Mouse (Mus musculus) embryonic facial prominence, embryonic 15.5 days (tissue): ENCODE measurements around the gene Gm6583. TPM values are rescaled to one million over a fixed set of nuclear protein-coding genes. Genes with fewer than 3 reads are reported as not detected.

ENCODE experiments used
- ATAC-seq: fragments of 200-750 bp; cut with Nextera tagmentation; 2 replicates; pipeline ENCODE4 v1.8.0; 2017; ENCODE audit warnings: low read depth, moderate TSS enrichment; ENCODE audit not compliant: insufficient number of reproducible peaks, low FRiP score, low TSS enrichment
- H3K27ac ChIP-seq: fragments of 300-500 bp; sonication (generic); replicated peaks from 2 replicates; pipeline ENCODE4 v1.5.1; 2015; ENCODE audit warnings: mild to moderate bottlenecking, inconsistent platforms
- H3K27me3 ChIP-seq: fragments of 300-500 bp; sonication (generic); 2 replicates; pipeline ENCODE4 v1.6.1; 2015; ENCODE audit warnings: inconsistent platforms
- H3K36me3 ChIP-seq: fragments of 300-500 bp; sonication (generic); 2 replicates; pipeline ENCODE4 v1.6.1; 2015; ENCODE audit warnings: mild to moderate bottlenecking, inconsistent platforms
- H3K4me1 ChIP-seq: fragments of 300-500 bp; sonication (generic); 2 replicates; pipeline ENCODE4 v1.6.1; 2015; ENCODE audit warnings: inconsistent platforms
- H3K4me2 ChIP-seq: fragments of 300-500 bp; sonication (generic); replicated peaks from 2 replicates; pipeline ENCODE4 v1.6.1; 2015; ENCODE audit warnings: mild to moderate bottlenecking, inconsistent platforms
- H3K4me3 ChIP-seq: fragments of 300-500 bp; sonication (generic); replicated peaks from 2 replicates; pipeline ENCODE4 v1.5.1; 2015; ENCODE audit warnings: mild to moderate bottlenecking, inconsistent platforms
- H3K9ac ChIP-seq: fragments of 300-500 bp; sonication (generic); 2 replicates; pipeline ENCODE4 v1.6.1; 2015; ENCODE audit warnings: inconsistent platforms
- H3K9me3 ChIP-seq: fragments of 300-500 bp; sonication (generic); replicated peaks from 2 replicates; pipeline ENCODE4 v1.6.1; 2016; ENCODE audit warnings: inconsistent platforms
- WGBS: fragments of 180-500 bp; shearing (Covaris S2); methylation state at CpG from one replicate; pipeline ENCODE4 v1.1.7; 2015; 5-methylcytosine and 5-hydroxymethylcytosine counted together
- polyA plus RNA-seq: library from polyadenylated mRNA; unstranded; fragments of >200 nt; fragmentation: Nextera tagmentation; extraction: Ambion mirVana; gene quantifications from 2 replicates; pipeline ENCODE4 v1.2.1, GENCODE M21; 2015

Gene Gm6583
- 0.29 and 0.31 TPM in 2 replicates for polyA plus RNA-seq

DNA sequence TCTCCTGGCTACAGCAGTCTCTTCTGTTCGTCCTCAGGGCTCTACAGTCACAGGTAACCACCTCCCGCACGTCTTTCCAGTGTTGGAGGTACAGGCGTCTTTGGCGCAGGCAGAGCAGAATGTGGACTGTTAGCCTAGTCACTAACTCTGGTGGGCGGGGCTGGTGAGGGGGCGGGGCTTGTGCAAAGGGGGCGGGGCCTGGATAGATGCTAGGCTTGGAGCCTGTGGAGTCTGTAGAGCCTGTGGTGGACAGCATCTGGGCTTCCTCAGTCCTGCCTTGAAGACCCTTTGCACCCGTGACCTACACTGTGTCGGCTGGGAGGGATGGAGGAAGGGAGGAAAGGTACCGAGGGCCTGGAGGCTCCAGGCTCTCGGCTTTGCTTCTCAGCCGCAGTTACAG lies at the start of gene Gm6583:
TSS of gene Gm6583 (minus strand) at position 124 of the 400 bp plus-strand sequence.
- Histone ChIP-seq H3K27ac (no peak within 1 kb of the TSS), H3K27me3 (no peaks in the 10 kb centered on the region), H3K4me1 (no peaks in the 10 kb centered on the region), H3K4me2 (no peak within 1 kb of the TSS), H3K9ac (no peak within 1 kb of the TSS), H3K36me3 (peaks cover 35% of the 10 kb centered on the region), H3K4me3 (no peak within 1 kb of the TSS), H3K9me3 (no peaks in the 10 kb centered on the region)
- no peak for ATAC-seq
- 60% methylated on average over 13 of the region's 13 CpGs for WGBS

- H3K27me3 ChIP-seq: peaks cover 6% of the 10 kb centered on the region
- no peak for ATAC-seq
- no peaks in the 10 kb centered on the region for H3K36me3 ChIP-seq
- H3K27ac ChIP-seq: no peak overlapping the region
- 52% methylated on average over 3 of the region's 3 CpGs for WGBS
- no peaks in the 10 kb centered on the region for H3K9me3 ChIP-seq
- H3K4me1 ChIP-seq: no peaks in the 10 kb centered on the region
- H3K4me3 ChIP-seq: no peak overlapping the region
- H3K9ac ChIP-seq: no peak overlapping the region
- H3K4me2 ChIP-seq: no peak overlapping the region
These were observed 46.6 kb upstream of the Gm6583 start for GRCm38 (mm10) chr5:112402437-112402836.

DNA sequence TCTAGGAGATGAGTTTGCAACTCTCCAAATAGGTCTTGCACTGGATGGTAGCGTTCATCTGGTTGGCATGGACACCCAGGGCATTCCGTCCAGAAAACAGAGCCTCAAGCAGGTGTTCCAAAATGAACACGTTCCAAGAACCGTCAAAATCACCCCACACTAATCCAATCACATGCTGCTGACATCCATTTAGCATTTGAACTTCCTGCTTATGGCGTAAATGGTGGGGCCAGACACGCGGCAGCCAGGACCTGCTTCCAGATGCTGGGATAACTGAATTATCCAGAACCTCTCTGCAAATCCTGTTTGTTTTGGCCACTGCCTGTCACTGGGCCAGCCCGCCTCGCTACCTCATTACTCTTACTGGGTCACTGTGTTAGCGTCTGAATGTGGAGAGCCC lies 43.5 kb upstream of the Gm6583 start:
- peaks cover 14% of the 10 kb centered on the region for H3K4me1 ChIP-seq

DNA sequence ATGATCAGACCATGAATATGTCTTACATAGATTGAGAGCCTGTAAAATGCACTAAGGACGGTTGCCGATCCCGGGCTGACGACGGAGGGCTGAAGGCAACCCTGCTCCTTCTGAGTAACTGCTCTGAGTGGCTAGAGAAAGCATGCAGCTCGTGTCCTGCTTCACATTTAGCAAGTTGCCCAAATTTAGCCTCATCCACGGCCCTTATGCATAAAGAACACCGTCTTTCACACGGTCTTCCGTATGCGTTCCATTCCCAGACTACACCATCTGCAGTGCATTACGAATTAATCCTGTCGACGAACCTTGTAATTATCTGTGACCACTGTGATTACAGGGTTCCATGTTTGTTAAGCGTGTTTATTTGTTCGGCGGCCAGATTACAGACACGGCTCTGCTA lies 40.2 kb upstream of the Gm6583 start:
- 31% methylated on average over 18 of the region's 18 CpGs for WGBS
- Histone ChIP-seq H3K36me3 (no peaks in the 10 kb centered on the region), H3K9me3 (no peaks in the 10 kb centered on the region), H3K4me2 (no peak overlapping the region), H3K27me3 (peaks cover 34% of the 10 kb centered on the region), H3K4me3 (no peak overlapping the region), H3K9ac (no peak overlapping the region), H3K4me1 (peaks cover 14% of the 10 kb centered on the region), H3K27ac (peak overlapping the region; percentile 76)
- peak; percentile 21; the same call in 1 of the 2 replicates for ATAC-seq

More for the DNA sequence above, 43.5 kb upstream of the Gm6583 start:
- H3K36me3 ChIP-seq: no peaks in the 10 kb centered on the region
- ATAC-seq: no peak
- H3K9me3 ChIP-seq: no peaks in the 10 kb centered on the region
- no peak overlapping the region for H3K27ac ChIP-seq
- no peak overlapping the region for H3K4me3 ChIP-seq
- WGBS: 49% methylated on average over 10 of the region's 10 CpGs
- peaks cover 6% of the 10 kb centered on the region for H3K27me3 ChIP-seq
- no peak overlapping the region for H3K4me2 ChIP-seq
- no peak overlapping the region for H3K9ac ChIP-seq

GRCm38 (mm10) chr5:112394779-112395443 lies 39.1 kb upstream of the Gm6583 start, which contains the start of gene Asphd2:
TSS of gene Asphd2 (minus strand) at chr5:112394866.
- ATAC-seq: peak; percentile 84
- H3K4me1 ChIP-seq: peaks cover 14% of the 10 kb centered on the region
- peak within 1 kb of the TSS; percentile 76 for H3K27ac ChIP-seq

GRCm38 (mm10) chr5:112394415-112394763 lies 38.6 kb upstream of the Gm6583 start:
- Histone ChIP-seq H3K4me2 (peak overlapping the region; percentile 81), H3K9ac (peak overlapping the region; percentile 41), H3K27ac (no peak overlapping the region), H3K4me3 (peak overlapping the region; percentile 61), H3K9me3 (no peaks in the 10 kb centered on the region), H3K4me1 (peaks cover 14% of the 10 kb centered on the region), H3K27me3 (peaks cover 34% of the 10 kb centered on the region), H3K36me3 (no peaks in the 10 kb centered on the region)
- WGBS: under 1% methylated on average over 18 of the region's 28 CpGs
- peak; percentile 44 for ATAC-seq

More at GRCm38 (mm10) chr5:112394779-112395443, 39.1 kb upstream of the Gm6583 start, which contains the start of gene Asphd2:
- WGBS: 1% methylated on average over 42 of the region's 67 CpGs
- no peaks in the 10 kb centered on the region for H3K9me3 ChIP-seq
- H3K36me3 ChIP-seq: no peaks in the 10 kb centered on the region
- H3K27me3 ChIP-seq: peaks cover 34% of the 10 kb centered on the region
- peak within 1 kb of the TSS; percentile 41 for H3K9ac ChIP-seq
- H3K4me2 ChIP-seq: peak within 1 kb of the TSS; percentile 81
- H3K4me3 ChIP-seq: peak within 1 kb of the TSS; percentile 61

GRCm38 (mm10) chr5:112393741-112394414 lies 38.0 kb upstream of the Gm6583 start:
- Histone ChIP-seq H3K27ac (no peak overlapping the region), H3K27me3 (peaks cover 34% of the 10 kb centered on the region), H3K36me3 (no peaks in the 10 kb centered on the region), H3K9me3 (no peaks in the 10 kb centered on the region), H3K9ac (peak overlapping the region; percentile 41), H3K4me1 (peaks cover 14% of the 10 kb centered on the region), H3K4me3 (peak overlapping the region; percentile 61), H3K4me2 (peak overlapping the region; percentile 81)
- no peak for ATAC-seq
- 10% methylated on average over 17 of the region's 18 CpGs for WGBS

DNA sequence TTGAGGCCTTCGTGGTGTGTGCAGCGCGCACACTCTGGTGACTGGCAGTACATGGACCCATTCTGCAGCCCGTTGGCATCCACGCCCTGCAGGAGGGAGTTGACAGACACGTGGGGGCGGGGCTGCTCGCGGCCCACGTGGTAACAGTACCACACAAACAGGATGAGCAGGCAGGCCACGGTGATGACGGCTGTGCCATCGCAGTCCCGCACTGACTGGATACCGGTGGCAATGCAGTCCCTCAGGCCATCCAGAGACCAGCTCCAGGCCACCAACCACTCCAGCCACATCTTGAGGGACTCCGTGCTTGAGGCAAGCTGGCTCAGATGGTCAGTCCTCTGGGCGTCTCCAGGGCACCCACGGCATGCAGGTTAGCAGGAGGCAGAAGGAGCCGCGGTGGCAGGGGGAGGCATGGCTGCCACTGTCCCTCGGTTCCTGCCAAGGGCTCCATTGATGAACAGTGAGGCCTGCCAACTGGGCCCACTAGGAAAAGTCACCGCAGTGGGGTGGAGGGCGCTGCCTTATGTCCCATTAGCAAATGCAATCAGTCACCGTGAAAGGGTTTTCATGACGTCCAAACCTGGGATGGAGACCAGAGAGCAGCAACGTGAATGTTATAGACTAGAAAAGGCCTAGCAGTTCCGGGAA lies 36.0 kb upstream of the Gm6583 start:
- no peak overlapping the region for H3K27ac ChIP-seq
- H3K36me3 ChIP-seq: no peaks in the 10 kb centered on the region
- H3K4me3 ChIP-seq: no peak overlapping the region
- H3K4me2 ChIP-seq: no peak overlapping the region
- no peak overlapping the region for H3K9ac ChIP-seq
- no peak for ATAC-seq
- H3K9me3 ChIP-seq: no peaks in the 10 kb centered on the region
- WGBS: 65% methylated on average over 27 of the region's 27 CpGs
- peaks cover 27% of the 10 kb centered on the region for H3K27me3 ChIP-seq
- peaks cover 14% of the 10 kb centered on the region for H3K4me1 ChIP-seq

- ATAC-seq: no peak
- Histone ChIP-seq H3K36me3 (no peaks in the 10 kb centered on the region), H3K27me3 (peaks cover 27% of the 10 kb centered on the region), H3K4me3 (no peak overlapping the region), H3K9ac (no peak overlapping the region), H3K4me1 (peaks cover 13% of the 10 kb centered on the region), H3K9me3 (no peaks in the 10 kb centered on the region), H3K4me2 (no peak overlapping the region), H3K27ac (no peak overlapping the region)
- WGBS: 55% methylated on average over 16 of the region's 16 CpGs
These were observed 35.2 kb upstream of the Gm6583 start for GRCm38 (mm10) chr5:112391002-112391401.

DNA sequence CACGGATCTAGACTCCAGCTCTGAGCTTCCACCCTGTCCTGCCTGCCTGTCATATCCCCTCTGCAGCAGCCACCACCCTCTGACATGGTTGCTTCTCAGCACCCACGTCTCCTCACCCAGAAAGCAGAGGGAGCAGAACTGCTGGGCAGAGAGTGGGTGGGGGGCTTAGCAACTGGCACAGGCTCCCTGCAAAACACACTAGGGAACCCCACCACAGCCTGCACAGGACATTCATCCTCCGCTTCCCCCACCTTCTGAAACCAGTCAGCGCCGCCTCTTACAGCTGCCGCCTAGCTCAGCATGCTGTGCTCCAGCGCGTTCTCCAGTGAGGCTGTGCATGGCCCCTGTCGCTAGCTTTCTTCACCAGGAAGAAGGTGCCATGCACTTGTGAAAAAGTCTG lies 33.5 kb upstream of the Gm6583 start:
- H3K27me3 ChIP-seq: peaks cover 27% of the 10 kb centered on the region
- no peak overlapping the region for H3K9ac ChIP-seq
- H3K36me3 ChIP-seq: no peaks in the 10 kb centered on the region
- no peak overlapping the region for H3K4me2 ChIP-seq
- H3K4me3 ChIP-seq: no peak overlapping the region
- H3K4me1 ChIP-seq: no peaks in the 10 kb centered on the region
- H3K27ac ChIP-seq: no peak overlapping the region
- no peaks in the 10 kb centered on the region for H3K9me3 ChIP-seq
- no peak for ATAC-seq
- WGBS: 80% methylated on average over 9 of the region's 9 CpGs

DNA sequence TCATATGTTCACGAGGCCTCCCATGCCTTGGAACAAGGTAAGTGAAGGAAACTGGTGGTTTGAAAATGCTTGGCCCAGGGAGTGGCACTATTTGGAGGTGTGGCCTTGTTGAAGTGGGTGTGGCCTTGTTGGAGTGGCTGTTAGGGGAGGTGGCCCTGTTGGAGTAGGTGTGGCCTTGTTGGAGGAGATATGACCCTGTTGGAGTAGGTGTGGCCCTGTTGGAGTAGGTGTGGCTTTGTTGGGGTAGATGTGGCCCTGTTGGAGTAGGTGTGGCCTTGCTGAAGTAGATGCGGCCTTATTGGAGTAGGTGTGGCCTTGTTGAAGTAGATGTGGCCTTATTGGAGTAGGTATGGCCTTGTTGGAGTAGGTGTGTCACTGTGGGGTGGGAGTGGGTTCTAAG lies 30.1 kb upstream of the Gm6583 start:
- H3K9ac ChIP-seq: no peak overlapping the region
- no peak; the same call in 1 of the 2 replicates for ATAC-seq

More for the DNA sequence above, 30.1 kb upstream of the Gm6583 start:
- Histone ChIP-seq H3K4me2 (no peak overlapping the region), H3K36me3 (no peaks in the 10 kb centered on the region), H3K4me3 (no peak overlapping the region), H3K27me3 (no peaks in the 10 kb centered on the region), H3K9me3 (no peaks in the 10 kb centered on the region), H3K27ac (no peak overlapping the region), H3K4me1 (peaks cover 15% of the 10 kb centered on the region)
- WGBS: 72% methylated on average over 2 of the region's 2 CpGs
